Mouse (Mus musculus): ENCODE data around the gene Msh4. TPM values are rescaled to one million over a fixed set of nuclear protein-coding genes. Genes with fewer than 3 reads are reported as not detected.

The Msh4 gene
- polyA plus RNA-seq, 1 experiment from 2014 or later, result 0.32 TPM

GRCm38 (mm10) chr3:153844757-153845156 lies 61.2 kb downstream of the Msh4 start:
- Histone ChIP-seq H3K4me2 (replicated peaks) (no peak overlapping the region), H3K4me1 (replicated peaks; ENCODE audit: control insufficient read depth, insufficient read depth, low read length) (no peaks in the 10 kb centered on the region), H3K4me3 (replicated peaks; ENCODE audit: low read length) (no peak overlapping the region), H3K9me3 (ENCODE audit: control insufficient read depth, low read length) (no peaks in the 10 kb centered on the region), H3K27me3 (ENCODE audit: control insufficient read depth, insufficient read depth, low read length) (no peaks in the 10 kb centered on the region), H3K27ac (no peak overlapping the region), H3K9ac (no peak overlapping the region), H3K36me3 (replicated peaks; ENCODE audit: control insufficient read depth, insufficient read depth) (no peaks in the 10 kb centered on the region)
- DNase-seq (ENCODE audit: low spot score), result no peak
- no peak for ATAC-seq (ENCODE audit: low FRiP score)
- 98% methylated on average over 9 of the region's 9 CpGs for WGBS

- DNase-seq (ENCODE audit: low spot score) (no peak), ATAC-seq (ENCODE audit: low FRiP score) (no peak)
- Histone ChIP-seq H3K9ac (no peak within 1 kb of the TSS), H3K4me3 (replicated peaks; ENCODE audit: low read length) (no peak within 1 kb of the TSS), H3K36me3 (replicated peaks; ENCODE audit: control insufficient read depth, insufficient read depth) (no peaks in the 10 kb centered on the region), H3K4me2 (replicated peaks) (no peak within 1 kb of the TSS), H3K27me3 (ENCODE audit: control insufficient read depth, insufficient read depth, low read length) (no peaks in the 10 kb centered on the region), H3K27ac (no peak within 1 kb of the TSS), H3K9me3 (ENCODE audit: control insufficient read depth, low read length) (no peaks in the 10 kb centered on the region), H3K4me1 (replicated peaks; ENCODE audit: control insufficient read depth, insufficient read depth, low read length) (no peaks in the 10 kb centered on the region)
- WGBS, result 86% methylated on average over 10 of the region's 10 CpGs
Observed at GRCm38 (mm10) chr3:153844030-153844429, 61.9 kb downstream of the Msh4 start, which contains the start of gene Asb17. TSS of gene Asb17 (plus strand) at chr3:153844209.

GRCm38 (mm10) chr3:153837593-153837992 lies 68.3 kb downstream of the Msh4 start:
- Histone ChIP-seq H3K4me3 (replicated peaks; ENCODE audit: low read length) (no peak overlapping the region), H3K4me2 (replicated peaks) (no peak overlapping the region), H3K27me3 (ENCODE audit: control insufficient read depth, insufficient read depth, low read length) (no peaks in the 10 kb centered on the region), H3K9me3 (ENCODE audit: control insufficient read depth, low read length) (no peaks in the 10 kb centered on the region), H3K9ac (no peak overlapping the region), H3K27ac (no peak overlapping the region), H3K4me1 (replicated peaks; ENCODE audit: control insufficient read depth, insufficient read depth, low read length) (no peaks in the 10 kb centered on the region), H3K36me3 (replicated peaks; ENCODE audit: control insufficient read depth, insufficient read depth) (no peaks in the 10 kb centered on the region)
- DNase-seq (ENCODE audit: low spot score) (no peak), ATAC-seq (ENCODE audit: low FRiP score) (no peak)
- 84% methylated on average over 4 of the region's 4 CpGs for WGBS

GRCm38 (mm10) chr3:153836316-153836715 lies 69.6 kb downstream of the Msh4 start:
- WGBS, result 88% methylated on average over 3 of the region's 3 CpGs

GRCm38 (mm10) chr3:153835455-153836086 lies 70.4 kb downstream of the Msh4 start:
- no peak overlapping the region for H3K4me2 ChIP-seq (replicated peaks)
- no peaks in the 10 kb centered on the region for H3K27me3 ChIP-seq (ENCODE audit: control insufficient read depth, insufficient read depth, low read length)
- no peak overlapping the region for H3K27ac ChIP-seq
- no peak overlapping the region for H3K4me3 ChIP-seq (replicated peaks; ENCODE audit: low read length)
- 70% methylated on average over 7 of the region's 7 CpGs for WGBS
- H3K4me1 ChIP-seq (replicated peaks; ENCODE audit: control insufficient read depth, insufficient read depth, low read length), result no peaks in the 10 kb centered on the region
- ATAC-seq (ENCODE audit: low FRiP score), result no peak
- H3K36me3 ChIP-seq (replicated peaks; ENCODE audit: control insufficient read depth, insufficient read depth), result no peaks in the 10 kb centered on the region
- no peak overlapping the region for H3K9ac ChIP-seq
- peak; percentile 62 for DNase-seq (ENCODE audit: low spot score)
- H3K9me3 ChIP-seq (ENCODE audit: control insufficient read depth, low read length), result no peaks in the 10 kb centered on the region

More at GRCm38 (mm10) chr3:153836316-153836715, 69.6 kb downstream of the Msh4 start:
- Histone ChIP-seq H3K9ac (no peak overlapping the region), H3K27ac (no peak overlapping the region), H3K9me3 (ENCODE audit: control insufficient read depth, low read length) (no peaks in the 10 kb centered on the region), H3K4me2 (replicated peaks) (no peak overlapping the region), H3K4me3 (replicated peaks; ENCODE audit: low read length) (no peak overlapping the region), H3K36me3 (replicated peaks; ENCODE audit: control insufficient read depth, insufficient read depth) (no peaks in the 10 kb centered on the region), H3K4me1 (replicated peaks; ENCODE audit: control insufficient read depth, insufficient read depth, low read length) (no peaks in the 10 kb centered on the region), H3K27me3 (ENCODE audit: control insufficient read depth, insufficient read depth, low read length) (no peaks in the 10 kb centered on the region)
- no peak for DNase-seq (ENCODE audit: low spot score)
- no peak for ATAC-seq (ENCODE audit: low FRiP score)

GRCm38 (mm10) chr3:153834071-153834470 lies 71.9 kb downstream of the Msh4 start:
- H3K27ac ChIP-seq, result no peak overlapping the region
- H3K9ac ChIP-seq, result no peak overlapping the region
- 86% methylated on average over 4 of the region's 4 CpGs for WGBS
- no peaks in the 10 kb centered on the region for H3K27me3 ChIP-seq (ENCODE audit: control insufficient read depth, insufficient read depth, low read length)
- H3K9me3 ChIP-seq (ENCODE audit: control insufficient read depth, low read length), result no peaks in the 10 kb centered on the region
- no peaks in the 10 kb centered on the region for H3K36me3 ChIP-seq (replicated peaks; ENCODE audit: control insufficient read depth, insufficient read depth)
- no peak overlapping the region for H3K4me2 ChIP-seq (replicated peaks)
- DNase-seq (ENCODE audit: low spot score) (no peak), ATAC-seq (ENCODE audit: low FRiP score) (no peak)
- no peaks in the 10 kb centered on the region for H3K4me1 ChIP-seq (replicated peaks; ENCODE audit: control insufficient read depth, insufficient read depth, low read length)
- H3K4me3 ChIP-seq (replicated peaks; ENCODE audit: low read length), result no peak overlapping the region

GRCm38 (mm10) chr3:153832654-153832945 lies 73.3 kb downstream of the Msh4 start:
- Histone ChIP-seq H3K9ac (no peak overlapping the region), H3K36me3 (replicated peaks; ENCODE audit: control insufficient read depth, insufficient read depth) (no peaks in the 10 kb centered on the region), H3K27me3 (ENCODE audit: control insufficient read depth, insufficient read depth, low read length) (no peaks in the 10 kb centered on the region), H3K4me3 (replicated peaks; ENCODE audit: low read length) (no peak overlapping the region), H3K4me2 (replicated peaks) (no peak overlapping the region), H3K4me1 (replicated peaks; ENCODE audit: control insufficient read depth, insufficient read depth, low read length) (no peaks in the 10 kb centered on the region), H3K9me3 (ENCODE audit: control insufficient read depth, low read length) (no peaks in the 10 kb centered on the region), H3K27ac (no peak overlapping the region)
- no peak for ATAC-seq (ENCODE audit: low FRiP score)
- WGBS, result 39% methylated on average over 6 of the region's 6 CpGs
- no peak for DNase-seq (ENCODE audit: low spot score)

- no peaks in the 10 kb centered on the region for H3K4me1 ChIP-seq (replicated peaks; ENCODE audit: control insufficient read depth, insufficient read depth, low read length)
- no peak overlapping the region for H3K4me3 ChIP-seq (replicated peaks; ENCODE audit: low read length)
- H3K27me3 ChIP-seq (ENCODE audit: control insufficient read depth, insufficient read depth, low read length), result no peaks in the 10 kb centered on the region
- no peaks in the 10 kb centered on the region for H3K36me3 ChIP-seq (replicated peaks; ENCODE audit: control insufficient read depth, insufficient read depth)
- no peak overlapping the region for H3K9ac ChIP-seq
- H3K4me2 ChIP-seq (replicated peaks), result no peak overlapping the region
- WGBS, result 80% methylated on average over 4 of the region's 4 CpGs
- DNase-seq (ENCODE audit: low spot score) (no peak), ATAC-seq (ENCODE audit: low FRiP score) (no peak)
- no peaks in the 10 kb centered on the region for H3K9me3 ChIP-seq (ENCODE audit: control insufficient read depth, low read length)
- no peak overlapping the region for H3K27ac ChIP-seq
Observed at GRCm38 (mm10) chr3:153831873-153832653, 73.9 kb downstream of the Msh4 start.

- DNase-seq (ENCODE audit: low spot score) (no peak), ATAC-seq (ENCODE audit: low FRiP score) (0 out of 2 replicates have a peak, but pooled peaks have one; percentile 40)
- no peaks in the 10 kb centered on the region for H3K4me1 ChIP-seq (replicated peaks; ENCODE audit: control insufficient read depth, insufficient read depth, low read length)
- 79% methylated on average over 11 of the region's 11 CpGs for whole genome bisulfite sequencing
- no peak overlapping the region for H3K4me2 ChIP-seq (replicated peaks)
- H3K9ac ChIP-seq, result no peak overlapping the region
- no peak overlapping the region for H3K4me3 ChIP-seq (replicated peaks; ENCODE audit: low read length)
- no peaks in the 10 kb centered on the region for H3K27me3 ChIP-seq (ENCODE audit: control insufficient read depth, insufficient read depth, low read length)
- H3K27ac ChIP-seq, result no peak overlapping the region
- no peaks in the 10 kb centered on the region for H3K36me3 ChIP-seq (replicated peaks; ENCODE audit: control insufficient read depth, insufficient read depth)
- no peaks in the 10 kb centered on the region for H3K9me3 ChIP-seq (ENCODE audit: control insufficient read depth, low read length)
Observed at GRCm38 (mm10) chr3:153831014-153831872, 74.7 kb downstream of the Msh4 start.
